Comparison of ENCODE assay signal across 8 mouse cellular contexts in the genomic region with DNA sequence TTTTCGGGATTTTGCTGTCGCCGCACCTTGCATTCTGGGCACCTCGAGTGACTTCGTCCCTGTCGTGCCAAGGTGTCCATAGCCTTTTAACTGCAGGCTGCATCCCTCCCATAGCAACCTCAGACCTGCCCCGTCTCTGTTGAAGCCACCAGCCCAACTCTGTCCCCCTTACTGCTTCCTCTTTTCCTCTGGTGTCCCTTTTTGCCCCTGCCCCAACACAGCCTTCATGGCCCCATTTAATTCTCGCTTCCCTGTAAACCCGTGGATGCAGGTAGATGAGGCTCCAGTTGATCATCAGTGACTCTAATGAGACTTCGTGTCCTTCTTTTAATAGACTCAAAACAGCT. TPM values are rescaled to one million over a fixed set of nuclear protein-coding genes. Genes with fewer than 3 reads are reported as not detected.
DNase-seq lines count a peak whose midpoint lies in the region; ATAC-seq and TF ChIP-seq lines count a peak whose summit lies in the region.

No protein-coding gene starts in this region.

- under 1% methylated on average over 10 of the region's 10 CpGs for WGBS in heart, adult 2 months
- WGBS in forebrain, postnatal 0 days, result 5% methylated on average over 10 of the region's 10 CpGs

- H3K9ac ChIP-seq in heart, adult 2 months (ENCODE audit: low read depth, low read length), result peak overlapping the region; percentile 94
- H3K9ac ChIP-seq in forebrain, postnatal 0 days, result peak overlapping the region; percentile 85

- peak overlapping the region; percentile 93 for H3K4me3 ChIP-seq in heart, adult 2 months
- peak overlapping the region; percentile 99 for H3K4me3 ChIP-seq in E14TG2a.4 (replicated peaks; ENCODE audit: low read length)
- H3K4me3 ChIP-seq in forebrain, postnatal 0 days (ENCODE audit: low read depth, low read length), result peak overlapping the region; percentile 64

- no peaks in the 10 kb centered on the region for H3K9me3 ChIP-seq in E14TG2a.4 (ENCODE audit: low read length)
- H3K9me3 ChIP-seq in forebrain, postnatal 0 days (ENCODE audit: low read length), result no peaks in the 10 kb centered on the region

- ATAC-seq in forebrain, postnatal 0 days, result no peak; the same call in 1 of the 2 replicates
- 0 out of 2 replicates have a peak, but pooled peaks have one; percentile 6 for ATAC-seq in megakaryocyte, adult 5-6 weeks (ENCODE audit: poor library complexity, severe bottlenecking)

- H3K27ac ChIP-seq in heart, adult 2 months, result peak overlapping the region; percentile 98
- H3K27ac ChIP-seq in forebrain, postnatal 0 days (ENCODE audit: low read depth, low read length), result peak overlapping the region; percentile 79

- H3K4me2 ChIP-seq in forebrain, postnatal 0 days (ENCODE audit: low read depth), result peak overlapping the region; percentile 87

- no peaks in the 10 kb centered on the region; the same call in 1 of the 2 replicates for H3K36me3 ChIP-seq in heart, adult 2 months (ENCODE audit: control insufficient read depth, insufficient read depth, low read length)
- peaks cover 45% of the 10 kb centered on the region for H3K36me3 ChIP-seq in E14TG2a.4 (ENCODE audit: insufficient read depth, low read length)
- H3K36me3 ChIP-seq in forebrain, postnatal 0 days (ENCODE audit: insufficient read depth), result peaks cover 15% of the 10 kb centered on the region; the same call in 1 of the 2 replicates

- peaks cover 4% of the 10 kb centered on the region for H3K4me1 ChIP-seq in heart, adult 2 months (ENCODE audit: control insufficient read depth, insufficient read depth, low read length)
- H3K4me1 ChIP-seq in E14TG2a.4 (replicated peaks; ENCODE audit: low read depth, low read length), result peaks cover 55% of the 10 kb centered on the region
- H3K4me1 ChIP-seq in forebrain, postnatal 0 days (ENCODE audit: insufficient read depth), result peaks cover 9% of the 10 kb centered on the region; the same call in 1 of the 2 replicates

- intact Hi-C loops in heart, adult 2 months (cut with DNase I), result loop anchor here (2.0 to 5.0 kb wide), 5 partner anchors 77 to 281 kb away; a partner anchor contains a TSS

- TF ChIP-seq EP300 in heart, adult 2 months (IDR thresholded peaks at IDR 0.05; ENCODE audit: insufficient read depth, low read depth, low read length), result no peak

- no peaks in the 10 kb centered on the region for H3K27me3 ChIP-seq in heart, adult 2 months (ENCODE audit: control insufficient read depth, insufficient read depth, low read length)
- no peaks in the 10 kb centered on the region for H3K27me3 ChIP-seq in E14TG2a.4 (ENCODE audit: insufficient read depth, low read length)
- H3K27me3 ChIP-seq in forebrain, postnatal 0 days (ENCODE audit: insufficient read depth, low read length), result no peaks in the 10 kb centered on the region

- H3K79me2 ChIP-seq in heart, adult 2 months (replicated peaks; ENCODE audit: control insufficient read depth, insufficient read depth, low read length), result peaks cover 6% of the 10 kb centered on the region

- no peak for TF ChIP-seq CTCF in heart, adult 2 months (IDR thresholded peaks at IDR 0.05)
- no peak for TF ChIP-seq CTCF in E14TG2a.4 (conservative IDR thresholded peaks at IDR 0.05; ENCODE audit: low read length)
- no peak for TF ChIP-seq CTCF in forebrain, postnatal 0 days (IDR thresholded peaks at IDR 0.05; ENCODE audit: low read depth)

- TF ChIP-seq POLR2A in heart, adult 2 months (IDR thresholded peaks at IDR 0.05; ENCODE audit: insufficient read depth, low read depth, low read length), result no peak

- no peak for DNase-seq in heart, adult 2 months
- DNase-seq in heart, adult 9 months (ENCODE audit: low spot score in 2 of 2), result no peak
- no peak for DNase-seq in forebrain, postnatal 0 days
- DNase-seq in T-cell, adult 2 months (ENCODE audit: low spot score), result no peak
- no peak for DNase-seq in thymus, postnatal 25 days
- DNase-seq in gastrocnemius, postnatal 10 days, result no peak

RNA-seq across cellular contexts. Expression of a gene that starts 0.6 kb away (rescaled TPM):
- total RNA-seq in heart, adult 2 months (2021), result 10 to 100 TPM; 49.6 to 58.8 TPM
- polyA plus RNA-seq in heart, adult 2 months (2012; rRNA removed), result 20.6 and 35.1 TPM in 2 replicates
- total RNA-seq in forebrain, postnatal 0 days (2014; rRNA removed), result 25.2 and 25.3 TPM in 2 replicates
- polyA plus RNA-seq in forebrain, postnatal 0 days (2015; fragmentation: Nextera tagmentation; extraction: Ambion mirVana), result 128 and 130 TPM in 2 replicates
- 44.6 and 55.2 TPM in 2 replicates for total RNA-seq in megakaryocyte, adult 5-6 weeks (2015)
- 32.4 and 34.3 TPM in 2 replicates for total RNA-seq in megakaryocyte, adult 5-6 weeks (2017)
- 10 to 100 TPM; 60.9 to 61.0 TPM for total RNA-seq in gastrocnemius, postnatal 10 days (2021)

RNA-seq across cellular contexts. Expression of a gene that starts 19.6 kb away (rescaled TPM):
- under 1 TPM in 1 of 2 experiments, not detected in 1; 0.47 TPM for total RNA-seq in heart, adult 2 months (2021)
- polyA plus RNA-seq in heart, adult 2 months (2012; rRNA removed), result 1.1 TPM in 1 of 2 replicates, not detected in the other
- total RNA-seq in forebrain, postnatal 0 days (2014; rRNA removed), result 0.38 and 0.57 TPM in 2 replicates
- polyA plus RNA-seq in forebrain, postnatal 0 days (2015; fragmentation: Nextera tagmentation; extraction: Ambion mirVana), result 0.30 and 1.2 TPM in 2 replicates
- total RNA-seq in megakaryocyte, adult 5-6 weeks (2015), result not detected in 2 replicates
- 0.73 TPM in 1 of 2 replicates, not detected in the other for total RNA-seq in megakaryocyte, adult 5-6 weeks (2017)
- total RNA-seq in gastrocnemius, postnatal 10 days (2021), result under 1 TPM; 0.52 to 0.77 TPM

RNA-seq across cellular contexts. Expression of a gene that starts 22.9 kb away (rescaled TPM):
- total RNA-seq in heart, adult 2 months (2021), result 1 to 10 TPM; 1.9 to 2.5 TPM
- 2.0 and 3.7 TPM in 2 replicates for polyA plus RNA-seq in heart, adult 2 months (2012; rRNA removed)
- 3.6 and 3.7 TPM in 2 replicates for total RNA-seq in forebrain, postnatal 0 days (2014; rRNA removed)
- polyA plus RNA-seq in forebrain, postnatal 0 days (2015; fragmentation: Nextera tagmentation; extraction: Ambion mirVana), result 3.3 and 3.7 TPM in 2 replicates
- total RNA-seq in megakaryocyte, adult 5-6 weeks (2015), result 1.1 and 1.5 TPM in 2 replicates
- total RNA-seq in megakaryocyte, adult 5-6 weeks (2017), result 0.16 and 0.62 TPM in 2 replicates
- total RNA-seq in gastrocnemius, postnatal 10 days (2021), result 1 to 10 TPM; 2.3 to 3.6 TPM

RNA-seq across cellular contexts. Expression of a gene that starts 27.8 kb away (rescaled TPM):
- total RNA-seq in heart, adult 2 months (2021), result under 1 TPM; 0.55 to 0.57 TPM
- 2.0 and 3.0 TPM in 2 replicates for polyA plus RNA-seq in heart, adult 2 months (2012; rRNA removed)
- 0.62 and 1.00 TPM in 2 replicates for total RNA-seq in forebrain, postnatal 0 days (2014; rRNA removed)
- polyA plus RNA-seq in forebrain, postnatal 0 days (2015; fragmentation: Nextera tagmentation; extraction: Ambion mirVana), result 0.60 and 0.61 TPM in 2 replicates
- not detected in 2 replicates for total RNA-seq in megakaryocyte, adult 5-6 weeks (2015)
- total RNA-seq in megakaryocyte, adult 5-6 weeks (2017), result 0.04 TPM in 1 of 2 replicates, not detected in the other
- total RNA-seq in gastrocnemius, postnatal 10 days (2021), result under 1 TPM; 0.54 to 0.84 TPM

RNA-seq across cellular contexts. Expression of a gene that starts 42.3 kb away (rescaled TPM):
- total RNA-seq in heart, adult 2 months (2021), result under 1 TPM in 1 of 2 experiments, not detected in 1; 0.29 TPM
- 0.38 and 1.8 TPM in 2 replicates for polyA plus RNA-seq in heart, adult 2 months (2012; rRNA removed)
- total RNA-seq in forebrain, postnatal 0 days (2014; rRNA removed), result not detected in 2 replicates
- polyA plus RNA-seq in forebrain, postnatal 0 days (2015; fragmentation: Nextera tagmentation; extraction: Ambion mirVana), result not detected in 2 replicates
- total RNA-seq in megakaryocyte, adult 5-6 weeks (2015), result 10.8 and 20.9 TPM in 2 replicates
- 6.7 and 8.1 TPM in 2 replicates for total RNA-seq in megakaryocyte, adult 5-6 weeks (2017)
- under 1 TPM; 0.28 to 0.32 TPM for total RNA-seq in gastrocnemius, postnatal 10 days (2021)
